Mouse (Mus musculus) forebrain, embryonic 14.5 days (tissue): Measurements from ENCODE around the gene Kifap3. TPM values are rescaled to one million over a fixed set of nuclear protein-coding genes. Genes with fewer than 3 reads are reported as not detected.

Source experiments
- polyA plus RNA-seq: library from polyadenylated mRNA; unstranded; fragments of >200 nt; fragmentation: Nextera tagmentation; extraction: Ambion mirVana; gene quantifications from 2 replicates; pipeline ENCODE4 v1.2.1, GENCODE M21; 2014

Gene Kifap3
- polyA plus RNA-seq, 1 experiment from 2014 or later: 104 TPM

Other genes starting within 250 kb of the Kifap3 start
- 1.1 and 2.3 TPM in 2 replicates for gene Mettl11b, start 54.4 kb upstream of the Kifap3 start, polyA plus RNA-seq
- gene Scyl3, start 149.5 kb downstream of the Kifap3 start, polyA plus RNA-seq: 17.1 and 17.5 TPM in 2 replicates
- gene BC055324, start 215.2 kb downstream of the Kifap3 start, polyA plus RNA-seq: 12.8 and 13.6 TPM in 2 replicates
- gene Mettl18, start 215.3 kb downstream of the Kifap3 start, polyA plus RNA-seq: 9.3 and 10.6 TPM in 2 replicates